Mouse (Mus musculus): ENCODE measurements at regions not wholly inside any gene's neighbourhood (a gene's known extent, or its start where the extent isn't known, plus 50 kb on each side); places are given as distances from the start of the nearest gene placed in this dataset.

GRCm38 (mm10) chr13:92940610-92941009 is 96.0 kb downstream of the Mtx3 start:
- Histone ChIP-seq H3K9me3 (no peaks in the 10 kb centered on the region), H3K4me1 (peaks cover 4% of the 10 kb centered on the region; the same call in 1 of the 2 replicates), H3K27ac (no peak overlapping the region), H3K27me3 (ENCODE audit: insufficient read depth, poor library complexity, severe bottlenecking) (no peaks in the 10 kb centered on the region), H3K4me3 (no peak overlapping the region), H3K36me3 (no peaks in the 10 kb centered on the region)
- DNase-seq (ENCODE audit: low spot score): no peak
- 82% methylated on average over 6 of the region's 6 CpGs for WGBS

GRCm38 (mm10) chr13:92948560-92948959 is 104.0 kb downstream of the Mtx3 start:
- H3K27me3 ChIP-seq (ENCODE audit: insufficient read depth, poor library complexity, severe bottlenecking): no peaks in the 10 kb centered on the region
- H3K9me3 ChIP-seq: no peaks in the 10 kb centered on the region
- no peak for DNase-seq (ENCODE audit: low spot score)
- H3K27ac ChIP-seq: no peak overlapping the region
- H3K4me1 ChIP-seq: no peaks in the 10 kb centered on the region
- no peak overlapping the region for H3K4me3 ChIP-seq
- 76% methylated on average over 2 of the region's 2 CpGs for WGBS
- H3K36me3 ChIP-seq: no peaks in the 10 kb centered on the region

- Histone ChIP-seq H3K27ac (no peak overlapping the region), H3K9me3 (no peaks in the 10 kb centered on the region), H3K4me1 (no peaks in the 10 kb centered on the region), H3K27me3 (ENCODE audit: insufficient read depth, poor library complexity, severe bottlenecking) (no peaks in the 10 kb centered on the region), H3K4me3 (no peak overlapping the region), H3K36me3 (no peaks in the 10 kb centered on the region)
- DNase-seq (ENCODE audit: low spot score): peak; percentile 82
- WGBS: 32% methylated on average over 4 of the region's 4 CpGs
Measured at GRCm38 (mm10) chr13:92960031-92960430, 115.5 kb downstream of the Mtx3 start.

- H3K27ac ChIP-seq: no peak overlapping the region
- no peaks in the 10 kb centered on the region for H3K36me3 ChIP-seq
- no peak for DNase-seq (ENCODE audit: low spot score)
- no peaks in the 10 kb centered on the region for H3K27me3 ChIP-seq (ENCODE audit: insufficient read depth, poor library complexity, severe bottlenecking)
- 87% methylated on average over 5 of the region's 5 CpGs for WGBS
- no peaks in the 10 kb centered on the region for H3K9me3 ChIP-seq
- H3K4me3 ChIP-seq: no peak overlapping the region
- no peaks in the 10 kb centered on the region for H3K4me1 ChIP-seq
Measured at GRCm38 (mm10) chr13:92962625-92963024, 118.1 kb downstream of the Mtx3 start.

GRCm38 (mm10) chr13:92963351-92963895 is 118.9 kb downstream of the Mtx3 start:
- no peak overlapping the region for H3K27ac ChIP-seq
- H3K36me3 ChIP-seq: no peaks in the 10 kb centered on the region

GRCm38 (mm10) chr13:92964213-92964743 is 119.7 kb downstream of the Mtx3 start:
- Histone ChIP-seq H3K9me3 (no peaks in the 10 kb centered on the region), H3K4me3 (no peak overlapping the region), H3K4me1 (no peaks in the 10 kb centered on the region), H3K27me3 (ENCODE audit: insufficient read depth, poor library complexity, severe bottlenecking) (no peaks in the 10 kb centered on the region), H3K27ac (no peak overlapping the region), H3K36me3 (no peaks in the 10 kb centered on the region)
- no peak for DNase-seq (ENCODE audit: low spot score)
- WGBS: 80% methylated on average over 5 of the region's 5 CpGs

More at GRCm38 (mm10) chr13:92963351-92963895, 118.9 kb downstream of the Mtx3 start:
- Histone ChIP-seq H3K4me1 (no peaks in the 10 kb centered on the region), H3K4me3 (no peak overlapping the region), H3K9me3 (no peaks in the 10 kb centered on the region), H3K27me3 (ENCODE audit: insufficient read depth, poor library complexity, severe bottlenecking) (no peaks in the 10 kb centered on the region)
- no peak for DNase-seq (ENCODE audit: low spot score)
- 80% methylated on average over 2 of the region's 2 CpGs for WGBS

- H3K27me3 ChIP-seq (ENCODE audit: insufficient read depth, poor library complexity, severe bottlenecking): no peaks in the 10 kb centered on the region
- no peak overlapping the region for H3K27ac ChIP-seq
- H3K36me3 ChIP-seq: no peaks in the 10 kb centered on the region
- no peak overlapping the region for H3K4me3 ChIP-seq
- WGBS: 66% methylated on average over 1 of the region's 1 CpGs
- H3K9me3 ChIP-seq: no peaks in the 10 kb centered on the region
- no peaks in the 10 kb centered on the region for H3K4me1 ChIP-seq
- DNase-seq (ENCODE audit: low spot score): no peak
Measured at GRCm38 (mm10) chr13:92967025-92967610, 122.6 kb downstream of the Mtx3 start.

GRCm38 (mm10) chr13:92969579-92969978 is 125.0 kb downstream of the Mtx3 start:
- H3K4me1 ChIP-seq: no peaks in the 10 kb centered on the region
- 90% methylated on average over 1 of the region's 1 CpGs for WGBS
- no peak overlapping the region for H3K4me3 ChIP-seq

GRCm38 (mm10) chr13:92972891-92973290 is 128.3 kb downstream of the Mtx3 start:
- no peaks in the 10 kb centered on the region for H3K27me3 ChIP-seq (ENCODE audit: insufficient read depth, poor library complexity, severe bottlenecking)
- H3K4me1 ChIP-seq: no peaks in the 10 kb centered on the region
- no peak for DNase-seq (ENCODE audit: low spot score)
- no peaks in the 10 kb centered on the region for H3K36me3 ChIP-seq
- H3K4me3 ChIP-seq: no peak overlapping the region
- 76% methylated on average over 5 of the region's 5 CpGs for WGBS
- H3K27ac ChIP-seq: no peak overlapping the region
- no peaks in the 10 kb centered on the region for H3K9me3 ChIP-seq

More at GRCm38 (mm10) chr13:92969579-92969978, 125.0 kb downstream of the Mtx3 start:
- no peaks in the 10 kb centered on the region for H3K36me3 ChIP-seq
- no peak overlapping the region for H3K27ac ChIP-seq
- DNase-seq (ENCODE audit: low spot score): no peak
- no peaks in the 10 kb centered on the region for H3K27me3 ChIP-seq (ENCODE audit: insufficient read depth, poor library complexity, severe bottlenecking)
- no peaks in the 10 kb centered on the region for H3K9me3 ChIP-seq

- Histone ChIP-seq H3K36me3 (no peaks in the 10 kb centered on the region), H3K4me1 (no peaks in the 10 kb centered on the region), H3K9me3 (no peaks in the 10 kb centered on the region), H3K27ac (no peak overlapping the region), H3K27me3 (ENCODE audit: insufficient read depth, poor library complexity, severe bottlenecking) (no peaks in the 10 kb centered on the region), H3K4me3 (no peak overlapping the region)
- no peak for DNase-seq (ENCODE audit: low spot score)
- 71% methylated on average over 4 of the region's 4 CpGs for WGBS
Measured at GRCm38 (mm10) chr13:92973791-92974190, 129.2 kb downstream of the Mtx3 start.

GRCm38 (mm10) chr13:92986719-92987553 is 142.4 kb downstream of the Mtx3 start:
- Histone ChIP-seq H3K27ac (peak overlapping the region; percentile 37; the same call in 1 of the 2 replicates), H3K4me1 (peaks cover 12% of the 10 kb centered on the region; the same call in 1 of the 2 replicates), H3K4me3 (peak overlapping the region; percentile 49), H3K36me3 (no peaks in the 10 kb centered on the region), H3K9me3 (no peaks in the 10 kb centered on the region), H3K27me3 (ENCODE audit: insufficient read depth, poor library complexity, severe bottlenecking) (no peaks in the 10 kb centered on the region)
- DNase-seq (ENCODE audit: low spot score): peak; percentile 84
- WGBS: 47% methylated on average over 17 of the region's 17 CpGs

GRCm38 (mm10) chr13:92987691-92988090 is 143.1 kb downstream of the Mtx3 start:
- 0 out of 2 replicates have a peak overlapping the region, but pooled peaks have one; percentile 37 for H3K27ac ChIP-seq
- H3K9me3 ChIP-seq: no peaks in the 10 kb centered on the region
- WGBS: 93% methylated on average over 6 of the region's 6 CpGs
- DNase-seq (ENCODE audit: low spot score): no peak
- no peaks in the 10 kb centered on the region for H3K36me3 ChIP-seq
- peaks cover 12% of the 10 kb centered on the region; the same call in 1 of the 2 replicates for H3K4me1 ChIP-seq
- H3K27me3 ChIP-seq (ENCODE audit: insufficient read depth, poor library complexity, severe bottlenecking): no peaks in the 10 kb centered on the region
- no peak overlapping the region for H3K4me3 ChIP-seq

GRCm38 (mm10) chr13:92988600-92988999 is 144.0 kb downstream of the Mtx3 start:
- peaks cover 12% of the 10 kb centered on the region; the same call in 1 of the 2 replicates for H3K4me1 ChIP-seq
- no peak overlapping the region for H3K27ac ChIP-seq
- no peaks in the 10 kb centered on the region for H3K36me3 ChIP-seq
- H3K4me3 ChIP-seq: no peak overlapping the region
- 82% methylated on average over 9 of the region's 9 CpGs for WGBS
- no peak for DNase-seq (ENCODE audit: low spot score)
- H3K27me3 ChIP-seq (ENCODE audit: insufficient read depth, poor library complexity, severe bottlenecking): no peaks in the 10 kb centered on the region
- H3K9me3 ChIP-seq: no peaks in the 10 kb centered on the region

Data from heart, embryonic 10.5 days (tissue).